In genomic region chr5:76013881-76014431, GRCm38 (mm10) we compare ENCODE assay signal across 9 mouse cellular contexts. TPM values are rescaled to one million over a fixed set of nuclear protein-coding genes. Genes with fewer than 3 reads are reported as not detected.
DNase-seq lines count a peak whose midpoint lies in the region; ATAC-seq lines count a peak whose summit lies in the region.
"Had no signal": no experiment of that assay in that cellular context is flagged by ENCODE, and none has a peak within 500 bp of the region (broad histone marks: within the 10 kb centered on the region; RNA-seq: fewer than 3 reads in every experiment).

No protein-coding gene starts in this region.

- 0 out of 2 replicates have a peak, but pooled peaks cover 4% of the 10 kb centered on the region for H3K4me1 ChIP-seq in limb, embryonic 13.5 days
- peaks cover 8% of the 10 kb centered on the region for H3K4me1 ChIP-seq in limb, embryonic 10.5 days
- H3K4me1 ChIP-seq in heart, embryonic 10.5 days = no peaks in the 10 kb centered on the region

- no peaks in the 10 kb centered on the region for H3K36me3 ChIP-seq in limb, embryonic 13.5 days
- H3K36me3 ChIP-seq in limb, embryonic 10.5 days = no peaks in the 10 kb centered on the region
- no peaks in the 10 kb centered on the region for H3K36me3 ChIP-seq in heart, embryonic 10.5 days

- 76% methylated on average over 7 of the region's 7 CpGs for WGBS in limb, embryonic 13.5 days
- 73% methylated on average over 7 of the region's 7 CpGs for WGBS in limb, embryonic 10.5 days
- 49% methylated on average over 7 of the region's 7 CpGs for WGBS in heart, embryonic 10.5 days

- ATAC-seq in limb, embryonic 13.5 days (ENCODE audit: low FRiP score, low read depth) = no peak
- no peak for ATAC-seq in CD4-positive, CD25-positive, alpha-beta regulatory T cell, adult 4 months
- ATAC-seq in erythroblast, adult 5-6 weeks (replicated peaks; ENCODE audit: low FRiP score, poor library complexity, severe bottlenecking) = no peak

- H3K9ac ChIP-seq in limb, embryonic 13.5 days = no peak overlapping the region

- no peaks in the 10 kb centered on the region for H3K27me3 ChIP-seq in limb, embryonic 13.5 days
- H3K27me3 ChIP-seq in limb, embryonic 10.5 days (ENCODE audit: low read depth, poor library complexity, severe bottlenecking) = no peaks in the 10 kb centered on the region
- H3K27me3 ChIP-seq in heart, embryonic 10.5 days (ENCODE audit: insufficient read depth, poor library complexity, severe bottlenecking) = no peaks in the 10 kb centered on the region

- DNase-seq in limb, embryonic 10.5 days (ENCODE audit: low spot score) = no peak
- DNase-seq in heart, embryonic 10.5 days (ENCODE audit: low spot score) = no peak
- DNase-seq in kidney, adult 9 months = peak; percentile 57
- peak; percentile 48 for DNase-seq in lung, postnatal 14 days
- no peak for DNase-seq in thymus, postnatal 14 days
- DNase-seq: gastrocnemius, postnatal 36 days had no signal

- H3K4me3 ChIP-seq in limb, embryonic 13.5 days = no peak overlapping the region
- H3K4me3 ChIP-seq in limb, embryonic 10.5 days = no peak overlapping the region
- no peak overlapping the region for H3K4me3 ChIP-seq in heart, embryonic 10.5 days

- no peak overlapping the region for H3K4me2 ChIP-seq in limb, embryonic 13.5 days (replicated peaks)

- peak overlapping the region; percentile 15; the same call in 1 of the 2 replicates for H3K27ac ChIP-seq in limb, embryonic 13.5 days
- no peak overlapping the region for H3K27ac ChIP-seq in limb, embryonic 10.5 days
- H3K27ac ChIP-seq in heart, embryonic 10.5 days = peak overlapping the region; percentile 64; the same call in 1 of the 2 replicates

- H3K9me3 ChIP-seq in limb, embryonic 13.5 days = no peaks in the 10 kb centered on the region
- H3K9me3 ChIP-seq in limb, embryonic 10.5 days (replicated peaks) = no peaks in the 10 kb centered on the region
- H3K9me3 ChIP-seq in heart, embryonic 10.5 days = no peaks in the 10 kb centered on the region

RNA-seq across cellular contexts. Expression of gene Kdr, which starts 35.7 kb away (rescaled TPM):
- 22.5 TPM in 2 replicates for polyA plus RNA-seq in limb, embryonic 13.5 days (2015; fragmentation: Nextera tagmentation; extraction: Ambion mirVana)
- polyA plus RNA-seq in limb, embryonic 10.5 days (2016; fragmentation: Nextera tagmentation; extraction: Ambion mirVana) = 25.7 and 25.8 TPM in 2 replicates
- polyA plus RNA-seq in heart, embryonic 10.5 days (2016; fragmentation: Nextera tagmentation; extraction: Ambion mirVana) = 36.7 and 48.1 TPM in 2 replicates
- under 1 TPM in 1 of 2 experiments, not detected in 1; 0.05 TPM for polyA plus RNA-seq in CD4-positive, CD25-positive, alpha-beta regulatory T cell, adult 4 months (2017; shearing (Covaris generic))
- total RNA-seq in erythroblast, adult 5-6 weeks (2015; ENCODE audit: low replicate concordance) = not detected in 2 replicates
- 0.17 TPM in 1 of 2 replicates, not detected in the other for total RNA-seq in erythroblast, adult 5-6 weeks (2017; ENCODE audit: low replicate concordance)

Comparison
In these comparisons a context has a peak if more than half of its experiments do, and no peak if none do; other contexts are left out.
1. DNase-seq: peak in kidney, adult 9 months (single experiment) and lung, postnatal 14 days (single experiment); none in limb, embryonic 10.5 days (single experiment), heart, embryonic 10.5 days (single experiment) and thymus, postnatal 14 days (single experiment).
2. RNA of gene Kdr, which starts 35.7 kb away (polyA plus RNA-seq): 36.7 to 48.1 TPM in heart, embryonic 10.5 days, 25.7 to 25.8 TPM in limb, embryonic 10.5 days and 22.5 TPM in limb, embryonic 13.5 days; 0.05 TPM in CD4-positive, CD25-positive, alpha-beta regulatory T cell, adult 4 months; every median in the first group is over 10 times any median in the second.